Mouse (Mus musculus): ENCODE data around the gene Snrpf.
A peak's percentile ranks its signal among the peaks of the same experiment; 100 is the strongest.
"Not testable (repeated sequence)": the region's sequence is repeated elsewhere in the genome, so short reads cannot be mapped to it uniquely, and the experiment has no call there.

Snrpf gene

GRCm38 (mm10) chr10:93574966-93575365, 14.5 kb downstream of the Snrpf start:
- DNase-seq = no peak

DNA sequence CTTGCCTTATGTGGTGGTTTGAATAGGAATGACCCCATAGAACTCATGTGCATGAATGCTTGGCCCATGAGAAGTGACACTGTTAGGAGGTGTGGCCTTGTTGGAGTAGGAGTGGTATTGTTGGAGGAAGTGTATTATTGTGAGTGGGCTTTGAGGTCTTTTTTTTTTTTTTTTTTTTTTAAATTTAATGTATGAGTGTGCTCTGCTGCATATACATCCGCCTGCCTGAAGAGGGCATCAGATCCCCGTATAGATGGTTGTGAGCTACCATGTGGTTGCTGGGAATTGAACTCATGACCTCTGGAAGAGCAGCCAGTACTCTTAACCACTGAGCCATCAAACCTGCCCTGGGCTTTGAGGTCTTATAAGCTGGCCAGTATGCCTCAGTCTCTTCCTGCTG, 17.3 kb downstream of the Snrpf start:
- DNase-seq = no peak

- no peak for DNase-seq
Measured at GRCm38 (mm10) chr10:93568671-93569070, 20.8 kb downstream of the Snrpf start.

- DNase-seq = no peak
Measured at GRCm38 (mm10) chr10:93567841-93568566, 21.5 kb downstream of the Snrpf start.

DNA sequence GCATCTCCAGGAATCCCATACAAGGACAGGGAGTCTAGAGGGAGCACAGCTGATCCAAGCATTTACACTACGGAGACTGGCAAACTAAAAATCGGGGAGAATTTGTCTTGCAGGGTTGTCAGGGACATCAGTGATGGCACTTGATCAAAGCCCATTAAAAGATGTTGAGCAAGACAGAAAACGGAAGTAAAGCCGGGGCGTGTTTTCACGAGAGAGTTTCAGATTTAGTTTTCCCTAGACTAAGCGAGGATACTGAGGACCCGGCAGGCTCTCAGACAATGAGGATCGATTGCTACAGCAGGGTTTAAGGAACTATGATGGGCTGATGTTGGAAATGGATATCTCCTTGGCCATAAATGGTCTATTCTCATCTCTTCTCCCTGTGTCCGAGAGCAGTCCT, 22.4 kb downstream of the Snrpf start:
- no peak for DNase-seq

GRCm38 (mm10) chr10:93564518-93565090, 24.9 kb downstream of the Snrpf start:
- no peak for DNase-seq

DNA sequence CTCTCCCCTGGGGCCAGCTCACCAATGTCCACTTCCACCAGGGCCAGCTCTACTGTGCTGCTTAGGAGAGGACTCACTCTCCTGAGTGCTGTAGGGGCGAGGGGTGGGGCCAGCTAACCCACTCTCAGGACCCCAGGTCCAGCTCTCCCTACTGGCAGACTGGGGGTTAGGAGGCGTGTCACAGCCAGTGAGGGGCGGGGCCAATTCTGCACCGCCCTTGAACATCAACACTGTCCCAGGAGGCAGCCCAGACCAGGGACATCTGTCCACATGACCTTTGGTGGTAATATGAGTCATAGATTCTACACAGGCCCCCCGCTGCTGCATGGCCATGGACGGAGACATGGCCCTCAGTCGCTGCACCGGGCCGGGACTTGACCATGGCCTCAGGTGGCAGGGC, 29.7 kb downstream of the Snrpf start:
- no peak for DNase-seq

- not testable (repeated sequence) for DNase-seq
Measured at GRCm38 (mm10) chr10:93557971-93558370, 31.5 kb downstream of the Snrpf start.

GRCm38 (mm10) chr10:93552596-93552995, 36.9 kb downstream of the Snrpf start:
- DNase-seq = no peak

DNA sequence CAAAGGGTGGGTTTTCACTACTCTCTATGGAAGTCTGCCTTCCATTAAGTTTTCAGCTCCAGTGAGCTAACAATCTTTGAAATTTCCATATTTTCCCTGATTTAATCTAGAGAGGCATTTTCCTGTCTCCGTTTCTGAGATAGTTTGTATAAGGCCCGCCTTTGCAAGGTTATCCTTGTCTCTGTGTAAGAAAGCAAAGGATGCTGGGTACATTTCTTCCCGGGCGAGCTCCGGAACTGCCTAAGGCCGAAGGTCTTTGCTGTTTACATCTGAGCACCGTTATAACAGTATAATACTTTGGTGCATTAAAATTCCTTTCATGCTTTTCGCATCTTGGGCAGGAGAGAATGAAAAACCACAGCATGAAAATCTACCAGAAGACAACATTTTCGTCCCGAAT, 39.7 kb downstream of the Snrpf start:
- no peak for DNase-seq

DNA sequence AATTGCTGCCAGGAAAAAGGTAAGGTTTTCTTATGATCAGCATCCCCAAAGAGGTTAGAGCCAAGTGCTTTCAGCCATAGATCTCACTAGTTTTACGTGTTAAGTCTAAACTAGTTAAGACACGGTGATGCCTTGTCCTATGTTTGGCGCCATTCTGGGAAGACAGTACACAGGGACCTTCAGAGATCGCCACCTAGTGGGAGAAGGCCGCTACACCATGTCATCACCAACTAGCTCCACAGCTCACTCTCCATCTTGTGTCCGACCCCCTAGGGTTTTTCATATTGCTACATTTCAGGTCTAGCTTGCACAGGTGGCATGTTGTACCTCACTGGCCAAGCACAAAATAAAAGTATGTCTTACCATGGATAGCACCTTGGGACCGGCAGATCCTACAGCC, 40.5 kb downstream of the Snrpf start:
- peak; percentile 74 to 90 for DNase-seq

GRCm38 (mm10) chr10:93547741-93548270, 41.7 kb downstream of the Snrpf start:
- no peak for DNase-seq

DNA sequence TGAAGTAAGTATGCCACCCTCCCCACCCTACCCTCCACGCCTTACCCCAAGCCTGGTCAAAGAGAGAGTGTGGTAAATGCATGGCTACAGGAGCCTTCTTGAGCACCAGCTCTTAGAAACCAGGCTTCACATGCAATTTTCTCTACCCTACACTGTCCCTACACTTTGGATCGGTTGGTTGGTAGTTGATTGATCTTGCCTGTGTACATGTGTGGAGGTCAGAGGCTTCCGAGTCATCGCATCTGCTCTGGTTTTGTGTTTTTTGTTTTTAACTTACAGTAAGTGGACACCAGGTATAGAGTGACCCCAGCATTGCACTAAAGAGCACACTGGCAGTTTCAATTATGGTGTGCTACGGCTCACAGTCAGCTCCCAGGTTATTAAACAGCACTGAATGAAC, 45.3 kb downstream of the Snrpf start:
- DNase-seq = no peak

DNA sequence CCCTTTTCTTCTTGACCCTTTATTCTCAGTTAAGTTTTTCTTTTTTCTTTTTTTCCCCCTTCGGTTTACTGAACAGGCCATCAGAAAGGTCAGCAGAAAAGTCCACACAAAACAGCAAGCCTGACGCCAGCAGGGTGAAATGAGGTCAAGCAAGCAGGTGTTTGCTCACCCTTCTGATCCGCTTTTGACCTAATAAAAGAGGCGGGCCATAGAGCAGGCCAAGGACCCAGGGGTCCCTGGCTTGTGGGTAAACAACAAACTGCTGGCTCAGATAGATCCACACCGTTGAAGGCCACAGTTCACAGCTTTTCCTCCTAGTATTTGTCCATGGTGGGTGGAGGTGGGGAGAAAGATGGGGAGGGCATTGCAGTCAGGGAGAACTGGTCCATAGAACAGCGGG, 46.3 kb downstream of the Snrpf start:
- DNase-seq = peak; percentile 5 to 46

GRCm38 (mm10) chr10:93542356-93542755, 47.1 kb downstream of the Snrpf start:
- no peak for DNase-seq

DNA sequence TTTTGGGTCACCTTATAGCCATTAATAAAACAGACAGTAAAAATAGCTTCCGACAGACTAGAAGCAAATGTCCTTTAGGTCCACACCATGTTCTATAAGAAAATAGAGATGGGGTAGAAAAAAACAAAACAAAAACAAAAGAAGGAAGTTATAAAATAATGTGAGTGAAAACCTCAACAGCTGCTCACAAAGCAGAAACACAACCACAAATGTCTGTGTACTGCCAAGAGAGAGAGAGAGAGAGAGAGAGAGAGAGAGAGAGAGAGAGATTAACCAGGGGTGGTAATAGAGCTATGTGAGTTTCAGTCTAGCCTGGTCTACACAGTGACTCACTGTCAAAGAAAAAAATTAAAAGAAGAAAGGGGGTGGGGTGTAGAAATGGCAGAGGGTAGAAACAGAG, 47.9 kb downstream of the Snrpf start:
- DNase-seq = no peak

DNA sequence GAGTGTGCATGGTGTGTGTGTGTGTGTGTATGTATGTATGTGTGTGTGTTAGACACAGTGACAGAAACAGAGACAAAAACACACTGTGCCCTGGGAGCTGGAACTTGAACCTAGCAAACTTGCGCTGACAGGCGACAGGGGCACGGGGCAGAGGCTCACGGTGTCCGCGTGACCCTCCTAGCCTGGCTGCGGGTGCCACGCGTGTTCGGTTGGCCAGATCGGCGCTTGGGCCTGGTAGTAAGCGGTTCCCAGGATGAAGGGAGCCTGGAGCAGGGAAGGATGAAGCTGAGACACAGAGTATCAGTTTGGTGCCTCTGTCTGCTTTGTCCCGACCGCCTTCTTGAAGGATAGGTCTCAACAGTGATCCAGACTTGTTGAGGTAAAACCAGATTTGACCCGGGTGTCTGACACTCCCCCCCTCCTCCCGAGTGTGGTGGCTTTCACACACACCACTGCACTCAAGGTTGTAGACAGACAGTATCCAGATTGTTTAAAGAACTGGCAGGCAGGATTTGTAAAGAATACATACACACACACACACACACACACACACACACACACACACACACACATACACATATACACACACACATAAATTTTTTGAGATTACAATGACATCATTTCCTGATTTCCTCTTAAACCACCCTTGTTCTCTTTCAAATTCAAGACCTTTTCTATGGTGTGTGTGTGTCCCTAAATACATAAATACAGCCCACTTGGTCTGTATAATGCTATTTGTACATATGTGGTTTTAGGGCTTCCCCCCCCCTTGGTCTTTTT, 48.9 kb downstream of the Snrpf start, which contains the start of gene Ccdc38:
Ccdc38 (plus strand) TSS at position 202 of the 780 bp plus-strand sequence.
- no peak for DNase-seq

DNA sequence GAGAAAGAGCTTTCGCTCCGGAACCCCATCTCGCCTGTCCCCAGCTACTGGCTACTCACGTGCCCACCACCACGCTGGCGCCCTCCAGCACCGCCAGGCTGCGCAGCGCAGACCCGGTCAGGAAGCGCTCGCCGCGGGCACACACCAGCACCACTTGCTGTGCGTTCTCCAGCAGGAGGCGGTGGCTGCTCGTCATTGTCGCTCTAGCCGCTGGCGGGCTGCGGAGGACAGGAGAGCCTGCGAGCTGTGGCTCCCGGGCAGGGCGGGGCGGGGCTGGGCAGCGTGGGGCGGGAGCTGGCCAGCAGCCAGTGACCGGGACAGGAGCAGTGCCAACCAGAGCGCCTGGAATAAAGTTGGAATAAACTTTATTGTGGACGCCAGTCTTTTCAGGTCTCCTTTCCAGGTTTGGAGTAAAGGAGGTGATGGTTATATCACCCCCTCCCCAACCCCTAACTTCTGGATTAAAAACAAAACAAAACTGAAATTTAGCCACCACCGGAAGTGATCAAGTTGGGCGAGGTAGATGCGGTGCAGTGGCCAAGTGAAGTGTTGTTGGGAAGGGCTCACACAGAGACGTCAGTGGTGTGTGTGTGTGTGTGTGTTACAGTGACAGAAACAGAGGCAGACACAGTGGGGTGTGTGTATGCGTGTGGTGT, 49.6 kb downstream of the Snrpf start, which contains the start of gene Amdhd1:
Amdhd1 (minus strand) TSS at position 259 of the 656 bp plus-strand sequence.
- DNase-seq = peak; percentile 84 to 91

GRCm38 (mm10) chr10:93538818-93539217, 50.7 kb downstream of the Snrpf start:
- DNase-seq = peak in 1 of 2 experiments; percentile 42

- DNase-seq = no peak
Measured at GRCm38 (mm10) chr10:93538287-93538686, 51.2 kb downstream of the Snrpf start.
